Mouse (Mus musculus): ENCODE results near the gene Gm3373. TPM values are rescaled to one million over a fixed set of nuclear protein-coding genes. Genes with fewer than 3 reads are reported as not detected.
"Not testable (repeated sequence)": the region's sequence is repeated elsewhere in the genome, so short reads cannot be mapped to it uniquely, and the experiment has no call there.

Gm3373 gene
- polyA plus RNA-seq (2012; rRNA removed), result 0.19 and 0.54 TPM in 2 replicates

DNA sequence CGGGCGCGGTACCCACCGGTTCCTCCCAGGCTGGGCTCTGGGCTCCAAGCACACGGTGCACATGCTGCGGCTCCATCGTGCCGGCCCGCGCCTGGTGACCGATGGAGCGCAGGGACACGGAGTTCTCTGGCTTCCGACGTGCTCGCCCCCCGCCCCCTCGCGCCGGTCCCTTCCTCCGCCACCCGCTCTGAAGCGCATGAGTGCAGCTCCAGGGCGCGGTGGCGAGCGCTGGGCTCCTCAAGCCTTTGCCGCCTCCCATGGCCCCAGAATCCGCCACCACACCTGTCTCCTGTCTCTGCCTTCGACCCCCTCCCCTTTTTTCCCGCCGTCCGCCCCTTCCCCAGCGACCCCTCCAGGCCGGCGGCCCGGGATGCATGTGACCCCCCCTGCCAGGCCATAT lies at the start of gene Gm3373:
Gm3373 (minus strand) TSS at position 101 of the 400 bp plus-strand sequence.
- H3K4me1 ChIP-seq (ENCODE audit: control insufficient read depth, insufficient read depth, low read length), result not testable (repeated sequence)

GRCm38 (mm10) chr14:5687357-5687756 lies 54.0 kb downstream of the Gm3373 start, which contains the start of gene Gm9603:
TSS of gene Gm9603 (minus strand) at chr14:5687457.
- H3K4me1 ChIP-seq (ENCODE audit: control insufficient read depth, insufficient read depth, low read length); H3K27ac ChIP-seq (ENCODE audit: insufficient read depth, low read length); H3K4me3 ChIP-seq (ENCODE audit: insufficient read depth, low read length): not testable (repeated sequence)

More for the DNA sequence above, at the start of gene Gm3373:
- H3K4me3 ChIP-seq (ENCODE audit: insufficient read depth, low read length); H3K27ac ChIP-seq (ENCODE audit: insufficient read depth, low read length): not testable (repeated sequence)

Other genes starting within 250 kb of the Gm3373 start
- gene Gm3488, start 239.9 kb downstream of the Gm3373 start, polyA plus RNA-seq (2012; rRNA removed), result 1.8 and 2.0 TPM in 2 replicates
- gene Gm3532, start 203.1 kb downstream of the Gm3373 start, polyA plus RNA-seq (2012; rRNA removed), result not detected in 2 replicates
- not detected in 2 replicates for gene Gm8265, start 108.5 kb downstream of the Gm3373 start, polyA plus RNA-seq (2012; rRNA removed)
- not detected in 2 replicates for gene Gm9603, start 54.1 kb downstream of the Gm3373 start, polyA plus RNA-seq (2012; rRNA removed)
- 1.8 and 2.2 TPM in 2 replicates for gene Gm3383, start 66.4 kb upstream of the Gm3373 start, polyA plus RNA-seq (2012; rRNA removed)
- not detected in 2 replicates for gene Gm3424, start 88.8 kb upstream of the Gm3373 start, polyA plus RNA-seq (2012; rRNA removed)
- 0.15 and 0.31 TPM in 2 replicates for gene Gm8237, start 138.8 kb upstream of the Gm3373 start, polyA plus RNA-seq (2012; rRNA removed)
- 1.3 and 1.5 TPM in 2 replicates for gene Gm3248, start 220.2 kb upstream of the Gm3373 start, polyA plus RNA-seq (2012; rRNA removed)
- not detected in 2 replicates for gene Gm3453, start 237.6 kb upstream of the Gm3373 start, polyA plus RNA-seq (2012; rRNA removed)

Data from cortical plate, adult 2 months (tissue).